Mouse (Mus musculus): Measurements from ENCODE around the gene Mog.

DNA sequence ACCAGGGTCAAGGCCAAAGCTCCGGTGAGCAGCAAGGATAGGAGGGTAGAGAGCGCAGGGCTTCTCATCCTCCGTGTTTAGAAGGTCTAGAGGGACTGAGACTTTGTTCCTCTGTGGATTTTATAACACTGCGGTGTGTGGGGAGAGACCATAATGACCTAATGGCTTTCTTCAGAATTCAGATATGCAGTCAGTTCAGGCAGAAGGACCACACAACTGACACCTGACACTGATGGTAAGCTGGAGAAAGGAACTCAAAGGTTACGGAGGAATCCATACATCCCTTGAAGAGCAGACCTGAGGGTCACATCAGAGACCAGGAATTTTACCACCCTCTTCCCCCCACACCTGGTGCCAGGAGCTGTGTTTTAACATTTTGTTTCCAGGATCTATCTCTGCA lies 33.8 kb downstream of the Mog start, which contains the start of gene H2-M5:
- no peak for TF ChIP-seq CTCF (IDR thresholded peaks at IDR 0.05; ENCODE audit: control insufficient read depth, insufficient read depth, insufficient read length)
- no peak for TF ChIP-seq MYOG (IDR thresholded peaks at IDR 0.05; ENCODE audit: control insufficient read depth, extremely low read depth, insufficient read length)
- no peak for TF ChIP-seq FOSL1 (IDR thresholded peaks at IDR 0.05; ENCODE audit: insufficient read depth, low read length, poor library complexity, severe bottlenecking)
